Mouse (Mus musculus) intestine, postnatal 0 days (tissue): Measurements from ENCODE around the gene Morc3. TPM values are rescaled to one million over a fixed set of nuclear protein-coding genes. Genes with fewer than 3 reads are reported as not detected.

Experiments
- ATAC-seq: fragments of 200-750 bp; cut with Nextera tagmentation; 2 replicates; pipeline ENCODE4 v1.8.0; 2017; ENCODE audit warnings: mild to moderate bottlenecking, moderate TSS enrichment, moderate library complexity
- H3K27ac ChIP-seq: fragments of 300-500 bp; sonication (generic); 2 replicates; pipeline ENCODE4 v1.5.1; 2014; ENCODE audit warnings: mild to moderate bottlenecking, low read depth, low read length, moderate library complexity
- H3K27me3 ChIP-seq: fragments of 300-500 bp; sonication (generic); replicated peaks from 2 replicates; pipeline ENCODE4 v1.6.1; 2014; ENCODE audit warnings: low read length, mixed read lengths; ENCODE audit not compliant: control insufficient read depth, insufficient read depth
- H3K36me3 ChIP-seq: fragments of 300-500 bp; sonication (generic); 2 replicates; pipeline ENCODE4 v1.6.1; 2014; ENCODE audit warnings: mild to moderate bottlenecking, moderate library complexity; ENCODE audit not compliant: control insufficient read depth, insufficient read depth
- H3K4me1 ChIP-seq: fragments of 300-500 bp; sonication (generic); replicated peaks from 2 replicates; pipeline ENCODE4 v1.6.1; 2014; ENCODE audit warnings: antibody characterized with exemption, low read length, mixed read lengths; ENCODE audit not compliant: control insufficient read depth, insufficient read depth
- H3K4me2 ChIP-seq: fragments of 300-500 bp; sonication (generic); replicated peaks from 2 replicates; pipeline ENCODE4 v1.6.1; 2014; ENCODE audit warnings: low read depth, mild to moderate bottlenecking, moderate library complexity
- H3K4me3 ChIP-seq: fragments of 300-500 bp; sonication (generic); 2 replicates; pipeline ENCODE4 v1.5.1; 2014; ENCODE audit warnings: low read depth, low read length
- H3K9ac ChIP-seq: fragments of 300-500 bp; sonication (generic); 2 replicates; pipeline ENCODE4 v1.6.1; 2014; ENCODE audit warnings: mild to moderate bottlenecking, low read depth, low read length
- H3K9me3 ChIP-seq: fragments of 300-500 bp; sonication (generic); 2 replicates; pipeline ENCODE4 v1.6.1; 2016; ENCODE audit warnings: mixed run types; ENCODE audit not compliant: control insufficient read depth
- CTCF ChIP-seq: sonication (generic); IDR thresholded peaks from 2 replicates; pipeline ENCODE4 v1.5.1; 2016; ENCODE audit warnings: low read depth, mild to moderate bottlenecking, control low read depth, antibody characterized with exemption, moderate library complexity
- WGBS: fragments of 180-500 bp; shearing (Covaris S2); extraction: QIAGEN DNeasy Blood & Tissue Kit; methylation state at CpG from one replicate; pipeline ENCODE4 v1.1.7; 2014; 5-methylcytosine and 5-hydroxymethylcytosine counted together
- polyA plus RNA-seq: library from polyadenylated mRNA; unstranded; fragments of >200 nt; fragmentation: Nextera tagmentation; extraction: Ambion mirVana; gene quantifications from 2 replicates; pipeline ENCODE4 v1.2.1, GENCODE M21; 2015

The Morc3 gene
- polyA plus RNA-seq, 1 experiment from 2014 or later, result 15.5 TPM

DNA sequence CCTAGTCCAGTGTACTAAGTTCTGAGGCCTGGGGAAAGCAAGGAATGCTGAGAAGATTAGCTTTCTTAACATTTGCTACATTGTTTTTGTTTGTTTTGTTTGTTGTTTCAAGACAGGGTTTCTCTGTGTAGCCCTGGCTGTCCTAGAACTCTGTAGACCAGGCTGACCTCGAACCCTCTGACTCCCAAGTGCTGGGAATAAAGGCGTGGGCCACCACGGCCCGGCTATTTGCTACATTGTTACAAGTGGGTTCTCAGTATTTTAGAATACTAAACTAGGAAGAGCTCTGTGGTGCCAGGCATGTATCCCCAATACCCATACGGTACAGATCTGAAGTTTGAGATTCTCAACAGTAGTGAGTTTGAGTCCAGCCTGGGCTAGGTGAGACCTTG, 52.8 kb downstream of the Morc3 start:
- no peak for ATAC-seq
- H3K4me2 ChIP-seq, result peak overlapping the region; percentile 96
- no peaks in the 10 kb centered on the region for H3K27me3 ChIP-seq
- peak overlapping the region; percentile 87 for H3K4me3 ChIP-seq
- H3K9me3 ChIP-seq, result no peaks in the 10 kb centered on the region
- peaks cover 8% of the 10 kb centered on the region; the same call in 1 of the 2 replicates for H3K36me3 ChIP-seq
- H3K9ac ChIP-seq, result peak overlapping the region; percentile 65
- H3K27ac ChIP-seq, result no peak overlapping the region
- no peaks in the 10 kb centered on the region for H3K4me1 ChIP-seq
- TF ChIP-seq CTCF, result no peak
- WGBS, result 50% methylated on average over 5 of the region's 5 CpGs

DNA sequence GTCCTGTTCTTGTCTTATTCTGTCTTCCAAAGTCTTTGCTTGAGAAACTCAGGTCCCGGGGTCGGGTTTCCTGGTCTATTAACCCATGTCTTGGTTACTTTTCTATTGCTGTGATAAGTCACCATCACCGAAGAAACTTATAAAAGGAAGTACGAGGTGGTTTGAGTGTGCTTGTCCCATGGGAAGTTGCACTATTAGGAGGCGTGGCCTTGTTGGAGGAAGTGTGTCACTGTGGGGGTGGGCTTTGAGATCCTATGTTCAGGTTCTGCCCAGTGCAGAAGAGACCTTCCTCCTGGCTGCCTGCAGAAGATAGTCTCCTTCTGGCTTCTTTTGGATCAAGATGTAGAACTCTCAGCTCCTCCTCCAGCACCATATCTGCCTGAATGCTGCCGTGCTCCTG, 56.6 kb downstream of the Morc3 start:
- Histone ChIP-seq H3K9ac (no peak overlapping the region), H3K4me1 (no peaks in the 10 kb centered on the region), H3K36me3 (peaks cover 23% of the 10 kb centered on the region; the same call in 1 of the 2 replicates), H3K4me2 (no peak overlapping the region), H3K27me3 (no peaks in the 10 kb centered on the region), H3K9me3 (no peaks in the 10 kb centered on the region), H3K4me3 (no peak overlapping the region), H3K27ac (no peak overlapping the region)
- TF ChIP-seq CTCF, result no peak
- 87% methylated on average over 6 of the region's 6 CpGs for WGBS
- ATAC-seq, result no peak

DNA sequence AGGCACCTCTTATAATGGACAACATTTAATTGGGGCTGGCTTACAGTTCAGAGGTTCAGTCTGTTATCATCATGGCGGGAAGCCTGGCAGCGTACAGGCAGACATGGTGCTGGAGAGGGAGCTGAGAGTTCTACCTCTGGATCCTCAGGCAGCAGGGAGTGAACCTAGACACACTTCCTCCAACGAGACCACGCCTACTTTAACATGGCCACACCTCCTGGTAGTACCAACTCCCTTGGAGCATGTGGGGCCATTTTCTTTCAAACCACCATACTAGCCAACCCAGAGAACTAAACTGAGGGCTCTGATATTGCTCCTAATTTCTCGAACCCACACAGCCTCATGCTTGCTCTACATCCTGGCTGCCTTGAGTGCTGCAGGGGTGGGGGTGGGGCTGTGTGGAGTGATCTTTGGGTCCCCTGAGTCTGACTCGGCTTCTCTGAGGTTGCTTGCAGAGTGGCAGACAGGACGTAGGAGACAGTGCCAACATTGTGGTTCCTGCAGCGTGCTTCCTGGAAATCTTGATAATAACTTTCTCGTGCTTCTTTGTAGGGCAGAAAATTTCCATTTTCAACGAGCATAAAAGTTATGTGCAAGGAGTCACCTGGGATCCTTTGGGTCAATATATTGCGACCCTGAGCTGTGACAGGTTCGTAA, 59.2 kb downstream of the Morc3 start:
- Histone ChIP-seq H3K36me3 (peaks cover 31% of the 10 kb centered on the region; the same call in 1 of the 2 replicates), H3K27ac (no peak overlapping the region), H3K4me3 (no peak overlapping the region), H3K9me3 (no peaks in the 10 kb centered on the region), H3K4me2 (no peak overlapping the region), H3K27me3 (no peaks in the 10 kb centered on the region), H3K9ac (no peak overlapping the region), H3K4me1 (no peaks in the 10 kb centered on the region)
- WGBS, result 88% methylated on average over 12 of the region's 12 CpGs
- no peak for ATAC-seq
- TF ChIP-seq CTCF, result no peak

DNA sequence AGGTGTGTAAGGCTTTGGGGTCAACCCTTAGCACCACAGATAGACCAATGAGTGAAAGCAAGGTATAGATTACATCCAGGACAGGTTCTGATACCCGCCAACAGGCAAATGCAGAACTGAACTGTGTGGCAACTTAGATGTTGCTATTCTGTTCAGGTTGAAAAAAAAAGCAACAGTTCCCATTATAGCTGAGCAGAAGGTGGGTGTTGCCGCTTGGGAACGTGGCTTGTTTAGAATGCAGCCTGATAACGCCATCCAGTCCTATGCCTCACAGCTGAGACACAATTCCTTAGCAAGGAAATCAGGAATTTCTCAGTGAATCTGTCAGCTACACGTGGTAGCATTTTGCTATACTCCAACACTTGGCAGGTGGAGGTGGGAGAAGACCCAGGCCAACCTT, 61.4 kb downstream of the Morc3 start:
- Histone ChIP-seq H3K9ac (no peak overlapping the region), H3K27ac (no peak overlapping the region), H3K27me3 (no peaks in the 10 kb centered on the region), H3K36me3 (peaks cover 31% of the 10 kb centered on the region; the same call in 1 of the 2 replicates), H3K4me1 (no peaks in the 10 kb centered on the region), H3K4me3 (no peak overlapping the region), H3K4me2 (no peak overlapping the region), H3K9me3 (no peaks in the 10 kb centered on the region)
- no peak for ATAC-seq
- WGBS, result 78% methylated on average over 5 of the region's 5 CpGs
- no peak for TF ChIP-seq CTCF

DNA sequence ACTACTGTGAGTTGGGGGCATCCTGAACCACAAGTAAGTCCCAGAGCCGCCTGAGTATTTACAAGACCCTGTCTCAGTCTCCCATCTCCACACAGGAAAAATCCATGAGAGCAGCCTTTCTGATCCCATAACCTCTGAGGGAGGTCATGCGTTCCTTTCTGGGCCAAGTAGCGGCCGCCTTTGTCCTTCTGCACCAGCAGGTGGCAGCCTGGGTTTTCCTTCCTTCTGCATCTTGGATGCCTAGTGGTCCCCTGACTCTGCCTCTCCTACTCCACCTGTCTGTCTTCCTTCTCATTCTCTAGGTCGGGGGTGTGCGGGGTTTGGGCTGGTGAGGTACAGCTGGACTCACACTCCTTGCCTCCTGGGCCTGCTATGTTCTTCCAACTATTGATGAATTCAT, 71.1 kb downstream of the Morc3 start:
- no peak overlapping the region for H3K27ac ChIP-seq
- ATAC-seq, result no peak
- peak; percentile 68 for TF ChIP-seq CTCF
- 81% methylated on average over 6 of the region's 6 CpGs for WGBS
- no peaks in the 10 kb centered on the region for H3K27me3 ChIP-seq
- peaks cover 20% of the 10 kb centered on the region; the same call in 1 of the 2 replicates for H3K36me3 ChIP-seq
- H3K9ac ChIP-seq, result no peak overlapping the region
- H3K4me3 ChIP-seq, result no peak overlapping the region
- no peaks in the 10 kb centered on the region for H3K4me1 ChIP-seq
- no peaks in the 10 kb centered on the region for H3K9me3 ChIP-seq
- H3K4me2 ChIP-seq, result no peak overlapping the region

DNA sequence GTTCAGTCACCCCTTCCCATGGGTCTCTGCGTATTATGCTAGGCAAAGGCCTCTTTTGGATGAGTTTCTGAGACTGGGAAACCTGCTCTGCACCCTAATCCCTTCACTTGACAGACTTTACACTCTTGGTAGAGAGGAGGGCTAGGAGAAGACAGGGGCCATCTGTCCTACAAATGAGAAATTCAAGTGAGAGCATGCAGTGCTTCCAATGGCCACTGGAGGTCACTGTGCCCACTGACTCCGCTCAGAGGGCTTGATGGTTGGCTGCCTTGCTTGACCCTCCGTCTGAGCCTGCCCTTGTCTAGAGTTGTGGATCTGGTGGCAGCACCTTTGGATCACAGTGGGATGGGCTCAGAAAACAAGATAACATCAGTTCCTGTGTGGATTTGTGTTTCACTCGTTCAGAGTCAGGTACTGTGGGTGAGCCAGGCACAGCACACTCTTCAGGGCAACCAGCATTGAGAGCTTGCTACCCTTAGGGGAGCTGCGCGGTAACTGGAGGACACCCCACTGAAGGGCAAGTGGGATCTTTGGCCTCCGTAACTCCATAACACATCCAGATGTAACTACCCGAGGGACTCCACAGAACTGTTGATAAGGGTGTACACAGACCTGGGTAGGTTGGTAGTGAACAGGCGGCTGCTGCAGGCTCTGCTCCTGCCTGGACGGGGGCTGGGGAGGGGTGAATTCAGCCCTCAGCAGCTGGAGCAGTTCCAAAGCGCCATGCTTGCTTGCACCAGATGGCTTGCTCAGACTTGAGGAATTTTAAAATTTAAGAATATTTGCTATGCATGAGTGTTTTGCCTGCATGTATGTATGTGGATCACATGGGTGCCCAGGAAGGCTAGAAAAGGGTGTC, 74.5 kb downstream of the Morc3 start:
- Histone ChIP-seq H3K4me2 (no peak overlapping the region), H3K27ac (no peak overlapping the region), H3K27me3 (no peaks in the 10 kb centered on the region), H3K9ac (no peak overlapping the region), H3K4me3 (no peak overlapping the region), H3K36me3 (peaks cover 12% of the 10 kb centered on the region; the same call in 1 of the 2 replicates), H3K9me3 (no peaks in the 10 kb centered on the region), H3K4me1 (no peaks in the 10 kb centered on the region)
- 57% methylated on average over 11 of the region's 11 CpGs for WGBS
- ATAC-seq, result no peak
- TF ChIP-seq CTCF, result peak; percentile 98
